Mouse (Mus musculus) forebrain, embryonic 15.5 days (tissue): ENCODE results near the gene Oxct1. TPM values are rescaled to one million over a fixed set of nuclear protein-coding genes. Genes with fewer than 3 reads are reported as not detected.

Source experiments
- ATAC-seq: fragments of 200-750 bp; cut with Nextera tagmentation; replicated peaks from 2 replicates; pipeline ENCODE4 v1.8.0; 2017; ENCODE audit warnings: mild to moderate bottlenecking, moderate TSS enrichment, moderate library complexity
- H3K27ac ChIP-seq: fragments of 300-500 bp; sonication (generic); replicated peaks from 2 replicates; pipeline ENCODE4 v1.5.1; 2015; ENCODE audit warnings: mild to moderate bottlenecking, inconsistent platforms
- H3K27me3 ChIP-seq: fragments of 300-500 bp; sonication (generic); 2 replicates; pipeline ENCODE4 v1.6.1; 2015; ENCODE audit warnings: inconsistent platforms
- H3K36me3 ChIP-seq: fragments of 300-500 bp; sonication (generic); 2 replicates; pipeline ENCODE4 v1.6.1; 2015; ENCODE audit warnings: mild to moderate bottlenecking, inconsistent platforms
- H3K4me1 ChIP-seq: fragments of 300-500 bp; sonication (generic); 2 replicates; pipeline ENCODE4 v1.6.1; 2015; ENCODE audit warnings: inconsistent platforms
- H3K4me2 ChIP-seq: fragments of 300-500 bp; sonication (generic); replicated peaks from 2 replicates; pipeline ENCODE4 v1.6.1; 2015; ENCODE audit warnings: mild to moderate bottlenecking, inconsistent platforms
- H3K4me3 ChIP-seq: fragments of 300-500 bp; sonication (generic); 2 replicates; pipeline ENCODE4 v1.5.1; 2015; ENCODE audit warnings: mild to moderate bottlenecking, inconsistent platforms
- H3K9ac ChIP-seq: fragments of 300-500 bp; sonication (generic); replicated peaks from 2 replicates; pipeline ENCODE4 v1.6.1; 2015; ENCODE audit warnings: mild to moderate bottlenecking, inconsistent platforms
- H3K9me3 ChIP-seq: fragments of 300-500 bp; sonication (generic); 2 replicates; pipeline ENCODE4 v1.6.1; 2016; ENCODE audit warnings: inconsistent platforms
- WGBS: fragments of 180-500 bp; shearing (Covaris S2); methylation state at CpG from one replicate; pipeline ENCODE4 v1.1.7; 2015; ENCODE audit warnings: mixed read lengths; 5-methylcytosine and 5-hydroxymethylcytosine counted together
- polyA plus RNA-seq: library from polyadenylated mRNA; unstranded; fragments of >200 nt; fragmentation: Nextera tagmentation; extraction: Ambion mirVana; gene quantifications from 2 replicates; pipeline ENCODE4 v1.2.1, GENCODE M21; 2015

The Oxct1 gene
- polyA plus RNA-seq, 1 experiment from 2014 or later: 282 TPM

GRCm38 (mm10) chr15:4042423-4042822, 16.2 kb downstream of the Oxct1 start:
- Histone ChIP-seq H3K9ac (no peak overlapping the region), H3K27ac (no peak overlapping the region), H3K4me3 (no peak overlapping the region), H3K9me3 (no peaks in the 10 kb centered on the region), H3K4me2 (no peak overlapping the region), H3K36me3 (peaks cover 25% of the 10 kb centered on the region), H3K27me3 (no peaks in the 10 kb centered on the region), H3K4me1 (no peaks in the 10 kb centered on the region)
- 75% methylated on average over 3 of the region's 3 CpGs for WGBS
- no peak for ATAC-seq

- 29% methylated on average over 4 of the region's 4 CpGs for WGBS
- ATAC-seq: peak; percentile 40; the same call in 1 of the 2 replicates
- peaks cover 19% of the 10 kb centered on the region for H3K36me3 ChIP-seq
These were observed 16.9 kb downstream of the Oxct1 start for GRCm38 (mm10) chr15:4043032-4043471.

DNA sequence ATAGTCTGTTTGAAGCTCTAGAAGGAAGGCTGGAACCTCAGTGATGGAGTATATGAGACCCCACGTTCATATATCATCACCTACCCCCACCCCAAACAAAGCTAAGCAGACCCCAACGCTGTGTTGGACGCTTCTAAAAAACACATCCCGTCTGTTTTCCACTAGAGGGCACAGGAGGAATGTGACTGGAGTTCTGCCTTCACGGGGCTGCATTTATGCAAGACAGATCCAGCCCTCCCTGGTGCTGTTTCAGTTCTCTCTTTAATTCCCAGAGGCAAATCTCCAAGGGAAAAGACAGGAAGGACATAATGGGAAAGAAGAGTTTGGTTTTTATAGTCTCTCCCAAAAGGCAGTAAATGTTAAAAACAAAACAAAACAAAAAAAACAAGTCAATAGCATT, 30.4 kb downstream of the Oxct1 start:
- Histone ChIP-seq H3K4me2 (no peak overlapping the region), H3K27me3 (no peaks in the 10 kb centered on the region), H3K4me3 (no peak overlapping the region), H3K9me3 (no peaks in the 10 kb centered on the region), H3K36me3 (peaks cover 24% of the 10 kb centered on the region), H3K4me1 (no peaks in the 10 kb centered on the region), H3K9ac (no peak overlapping the region), H3K27ac (no peak overlapping the region)
- WGBS: 21% methylated on average over 5 of the region's 5 CpGs
- ATAC-seq: peak; percentile 88

More at GRCm38 (mm10) chr15:4043032-4043471, 16.9 kb downstream of the Oxct1 start:
- no peaks in the 10 kb centered on the region for H3K4me1 ChIP-seq
- H3K27ac ChIP-seq: no peak overlapping the region
- H3K4me3 ChIP-seq: no peak overlapping the region
- H3K9ac ChIP-seq: no peak overlapping the region
- H3K27me3 ChIP-seq: no peaks in the 10 kb centered on the region
- H3K4me2 ChIP-seq: no peak overlapping the region
- H3K9me3 ChIP-seq: no peaks in the 10 kb centered on the region

DNA sequence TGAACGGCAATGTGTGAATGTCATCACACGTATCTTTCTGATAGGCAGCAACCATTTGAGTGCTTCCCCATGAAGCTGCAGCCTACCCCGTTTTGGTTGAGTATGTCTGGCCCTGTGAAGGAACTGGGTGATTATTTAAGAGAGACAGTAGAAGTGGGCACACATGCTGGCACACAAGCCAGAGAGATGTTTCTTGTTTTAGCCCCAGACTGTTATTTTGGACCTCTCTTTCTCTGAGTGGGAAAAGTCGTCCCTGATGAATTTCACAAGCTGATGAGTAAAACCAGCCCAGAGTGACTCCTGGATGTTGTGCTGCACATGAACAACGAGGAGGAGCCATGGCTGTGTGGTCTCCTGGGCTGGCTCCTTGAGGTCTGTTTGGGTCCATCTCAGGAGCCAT, 37.4 kb downstream of the Oxct1 start:
- peaks cover 21% of the 10 kb centered on the region for H3K36me3 ChIP-seq
- H3K9me3 ChIP-seq: no peaks in the 10 kb centered on the region
- no peak overlapping the region for H3K4me3 ChIP-seq
- no peak overlapping the region for H3K9ac ChIP-seq
- H3K4me2 ChIP-seq: no peak overlapping the region
- ATAC-seq: no peak
- no peaks in the 10 kb centered on the region for H3K27me3 ChIP-seq
- WGBS: 90% methylated on average over 5 of the region's 5 CpGs
- no peaks in the 10 kb centered on the region for H3K4me1 ChIP-seq
- H3K27ac ChIP-seq: no peak overlapping the region

DNA sequence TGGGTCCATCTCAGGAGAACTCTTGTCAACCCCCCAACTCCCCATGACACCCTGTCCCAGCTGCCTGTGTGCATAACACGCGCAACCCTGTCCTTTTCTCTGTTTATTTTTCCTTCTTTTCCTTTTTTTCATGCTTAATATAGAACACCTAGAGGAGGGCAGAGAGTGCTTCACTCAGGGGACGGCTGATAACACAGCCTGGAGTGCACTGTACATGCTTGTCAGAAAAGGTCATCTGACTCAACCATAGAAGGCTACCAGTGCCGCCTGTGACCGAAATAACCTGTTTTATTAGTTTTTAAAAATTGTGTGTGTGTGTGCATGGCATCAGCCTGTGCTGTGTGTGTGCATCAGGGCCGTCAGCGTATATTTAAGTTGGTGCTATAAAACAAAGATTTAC, 37.8 kb downstream of the Oxct1 start:
- no peak overlapping the region for H3K4me3 ChIP-seq
- no peak overlapping the region for H3K9ac ChIP-seq
- H3K4me1 ChIP-seq: no peaks in the 10 kb centered on the region
- WGBS: 95% methylated on average over 7 of the region's 7 CpGs
- H3K4me2 ChIP-seq: no peak overlapping the region
- no peaks in the 10 kb centered on the region for H3K27me3 ChIP-seq
- no peaks in the 10 kb centered on the region for H3K9me3 ChIP-seq
- H3K27ac ChIP-seq: no peak overlapping the region
- peaks cover 19% of the 10 kb centered on the region for H3K36me3 ChIP-seq
- ATAC-seq: no peak

GRCm38 (mm10) chr15:4064694-4065093, 38.5 kb downstream of the Oxct1 start:
- Histone ChIP-seq H3K36me3 (peaks cover 18% of the 10 kb centered on the region), H3K4me2 (no peak overlapping the region), H3K27ac (no peak overlapping the region), H3K9ac (no peak overlapping the region), H3K27me3 (no peaks in the 10 kb centered on the region), H3K4me1 (no peaks in the 10 kb centered on the region), H3K4me3 (no peak overlapping the region), H3K9me3 (no peaks in the 10 kb centered on the region)
- ATAC-seq: no peak; the same call in 1 of the 2 replicates
- 81% methylated on average over 5 of the region's 5 CpGs for WGBS

DNA sequence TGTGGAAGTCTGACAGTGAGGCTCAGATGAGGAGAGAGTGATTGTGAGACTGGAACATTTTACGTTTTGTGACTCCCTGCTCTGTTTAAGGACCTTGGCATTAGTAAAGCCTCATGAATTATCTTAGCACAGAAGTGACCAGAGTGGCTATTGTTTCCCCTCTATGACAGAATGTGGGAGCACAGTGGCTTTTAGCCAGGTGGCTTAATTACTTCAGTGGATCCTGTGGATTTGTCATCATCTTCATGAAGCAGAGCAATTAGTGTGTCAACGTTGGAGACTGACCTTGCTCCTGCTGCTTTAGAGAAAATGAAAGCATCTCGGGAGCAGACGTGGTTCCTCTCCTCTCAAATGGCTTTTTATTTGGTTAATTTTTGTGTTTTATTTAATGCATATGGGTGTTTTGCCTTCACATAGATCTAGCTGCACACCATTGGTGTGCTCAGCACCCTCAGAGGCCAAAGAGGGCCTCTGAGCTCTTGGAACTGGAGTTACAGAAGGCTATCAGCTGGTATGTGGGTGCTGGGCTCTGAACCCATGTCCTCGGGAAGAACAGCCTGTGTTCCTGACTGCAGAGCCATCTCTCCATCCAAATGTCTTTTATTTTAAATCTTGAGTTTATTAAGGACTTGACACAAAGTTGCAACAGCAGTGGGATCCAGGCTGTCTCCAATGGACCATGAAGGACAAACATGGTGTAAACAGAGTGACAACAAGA, 41.2 kb downstream of the Oxct1 start:
- Histone ChIP-seq H3K27ac (no peak overlapping the region), H3K4me2 (no peak overlapping the region), H3K9ac (no peak overlapping the region), H3K4me3 (no peak overlapping the region), H3K27me3 (no peaks in the 10 kb centered on the region), H3K9me3 (no peaks in the 10 kb centered on the region), H3K36me3 (peaks cover 5% of the 10 kb centered on the region; the same call in 1 of the 2 replicates), H3K4me1 (no peaks in the 10 kb centered on the region)
- WGBS: 59% methylated on average over 5 of the region's 5 CpGs
- ATAC-seq: no peak

DNA sequence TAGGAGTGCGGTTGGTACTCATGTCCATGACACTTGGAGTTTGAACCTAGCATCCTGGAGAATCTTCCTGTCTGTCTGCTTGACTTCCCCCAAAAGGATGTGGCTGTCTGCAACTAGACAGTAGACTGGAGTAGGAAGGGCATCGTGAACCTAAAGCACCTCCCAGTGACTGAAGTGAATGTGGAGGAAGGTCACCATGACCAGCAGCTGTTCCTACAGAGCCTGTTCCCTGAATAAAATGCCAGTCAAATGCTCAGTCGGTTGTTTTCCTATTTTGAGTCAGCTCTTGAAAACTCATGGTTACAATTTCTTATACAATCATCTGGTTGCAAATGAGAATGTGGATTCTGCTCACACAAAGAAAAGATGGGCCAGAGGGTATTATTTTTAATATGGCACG, 51.8 kb downstream of the Oxct1 start:
- H3K4me1 ChIP-seq: no peaks in the 10 kb centered on the region
- H3K27me3 ChIP-seq: no peaks in the 10 kb centered on the region
- no peaks in the 10 kb centered on the region for H3K9me3 ChIP-seq
- H3K4me3 ChIP-seq: no peak overlapping the region
- 87% methylated on average over 4 of the region's 4 CpGs for WGBS
- no peak overlapping the region for H3K27ac ChIP-seq
- no peak overlapping the region for H3K4me2 ChIP-seq
- H3K36me3 ChIP-seq: peaks cover 3% of the 10 kb centered on the region; the same call in 1 of the 2 replicates
- H3K9ac ChIP-seq: no peak overlapping the region
- ATAC-seq: no peak

DNA sequence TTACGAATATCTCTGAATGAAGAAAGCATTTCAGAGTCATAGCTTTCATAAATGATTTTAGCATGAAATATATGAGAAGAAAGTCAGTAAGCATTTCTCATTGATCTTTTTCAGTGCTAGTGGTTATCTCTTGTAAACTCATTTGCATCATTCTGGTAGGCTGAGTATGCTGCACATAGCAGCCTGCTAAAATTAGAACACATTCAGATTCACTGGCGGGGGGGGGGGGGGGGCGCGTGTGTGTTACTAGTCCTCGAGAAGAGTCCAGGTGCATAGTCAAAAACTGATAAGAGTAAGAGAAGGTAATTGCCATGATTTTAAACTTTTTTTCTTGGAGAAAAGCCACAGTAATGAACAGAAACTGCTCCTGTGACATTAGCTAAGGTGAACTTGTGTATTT, 52.6 kb downstream of the Oxct1 start:
- Histone ChIP-seq H3K4me1 (no peaks in the 10 kb centered on the region), H3K4me3 (no peak overlapping the region), H3K9me3 (no peaks in the 10 kb centered on the region), H3K27me3 (no peaks in the 10 kb centered on the region), H3K36me3 (peaks cover 3% of the 10 kb centered on the region; the same call in 1 of the 2 replicates), H3K4me2 (no peak overlapping the region), H3K9ac (no peak overlapping the region), H3K27ac (no peak overlapping the region)
- 88% methylated on average over 5 of the region's 5 CpGs for WGBS
- ATAC-seq: no peak

DNA sequence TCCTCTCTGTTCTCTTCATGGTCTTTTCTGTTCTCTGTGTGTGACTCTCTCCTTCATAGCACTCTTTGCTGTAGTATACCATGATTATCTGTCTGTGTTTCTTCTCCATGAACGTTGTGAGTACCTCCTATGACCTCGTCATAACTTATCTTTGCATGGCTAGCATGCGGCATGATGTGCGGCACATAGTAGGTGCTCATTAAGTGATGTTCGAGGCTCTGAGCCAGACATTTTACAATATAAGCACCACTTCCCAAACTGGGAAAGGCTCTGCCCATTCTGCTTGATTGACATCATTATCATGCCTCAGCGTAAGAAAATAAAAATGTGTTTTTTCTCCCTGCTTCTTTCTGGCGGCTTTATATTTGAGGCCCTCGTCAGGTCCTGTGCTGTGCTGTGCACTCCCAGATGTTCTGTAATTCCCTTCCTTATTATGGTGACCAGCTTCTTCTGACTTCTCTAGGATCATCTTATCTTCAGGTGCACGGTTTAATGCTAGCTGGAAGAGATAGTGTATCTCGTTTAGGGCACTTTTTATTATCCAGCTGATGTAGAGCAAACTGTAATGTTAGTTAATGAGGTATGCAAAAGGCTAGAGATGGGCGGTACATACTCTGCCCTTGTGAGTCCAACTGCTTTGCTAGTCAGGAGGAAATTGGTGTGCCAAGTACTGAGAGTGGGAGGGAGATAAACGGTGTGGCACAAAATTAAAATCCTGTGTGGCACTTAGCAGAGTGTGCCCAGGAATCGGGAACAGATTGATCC, 53.4 kb downstream of the Oxct1 start:
- no peaks in the 10 kb centered on the region for H3K9me3 ChIP-seq
- no peak overlapping the region for H3K27ac ChIP-seq
- no peaks in the 10 kb centered on the region for H3K27me3 ChIP-seq
- no peak overlapping the region for H3K4me3 ChIP-seq
- no peak for ATAC-seq
- WGBS: 75% methylated on average over 13 of the region's 13 CpGs
- no peak overlapping the region for H3K9ac ChIP-seq
- peaks cover 3% of the 10 kb centered on the region; the same call in 1 of the 2 replicates for H3K36me3 ChIP-seq
- H3K4me1 ChIP-seq: no peaks in the 10 kb centered on the region
- H3K4me2 ChIP-seq: no peak overlapping the region

GRCm38 (mm10) chr15:4085600-4086384, 59.6 kb downstream of the Oxct1 start:
- Histone ChIP-seq H3K9me3 (no peaks in the 10 kb centered on the region), H3K36me3 (no peaks in the 10 kb centered on the region), H3K27me3 (no peaks in the 10 kb centered on the region), H3K4me2 (no peak overlapping the region), H3K27ac (no peak overlapping the region), H3K9ac (no peak overlapping the region), H3K4me3 (no peak overlapping the region), H3K4me1 (no peaks in the 10 kb centered on the region; the same call in 1 of the 2 replicates)
- no peak for ATAC-seq
- WGBS: 57% methylated on average over 10 of the region's 10 CpGs

DNA sequence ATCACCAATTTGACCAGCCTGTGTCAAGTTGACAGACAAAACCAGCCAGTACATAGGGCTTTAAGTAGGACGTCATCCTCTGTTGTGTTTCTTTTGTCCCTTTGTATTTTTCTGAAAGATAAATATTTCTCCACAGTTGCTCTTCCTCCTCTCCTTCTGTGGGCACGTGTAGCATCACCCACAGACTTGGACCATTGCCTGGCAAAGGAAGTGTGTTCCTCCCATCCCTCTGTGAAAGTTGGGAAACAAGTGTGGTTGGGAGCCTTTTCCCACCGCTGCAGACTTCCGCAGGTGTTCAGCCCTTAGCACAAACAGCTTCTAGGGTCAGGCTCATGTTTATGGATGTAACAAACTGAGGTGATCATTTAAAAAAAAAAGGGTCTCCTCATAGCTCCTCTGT, 61.3 kb downstream of the Oxct1 start:
- no peak overlapping the region for H3K4me3 ChIP-seq
- H3K4me2 ChIP-seq: no peak overlapping the region
- 72% methylated on average over 4 of the region's 4 CpGs for WGBS
- no peaks in the 10 kb centered on the region for H3K27me3 ChIP-seq
- no peak overlapping the region for H3K9ac ChIP-seq
- no peaks in the 10 kb centered on the region for H3K9me3 ChIP-seq
- H3K27ac ChIP-seq: no peak overlapping the region
- no peak for ATAC-seq
- peaks cover 4% of the 10 kb centered on the region for H3K4me1 ChIP-seq
- H3K36me3 ChIP-seq: peaks cover 7% of the 10 kb centered on the region
